Mouse (Mus musculus) spleen, adult 2 months (tissue): Measurements from ENCODE around the gene Tnik.

Experiments
- CTCF ChIP-seq: fragments of 200-500 bp; IDR thresholded peaks from 2 replicates; pipeline ENCODE4 v1.5.1; 2011; ENCODE audit warnings: mild to moderate bottlenecking, inconsistent platforms; ENCODE audit not compliant: insufficient read depth, insufficient read length, insufficient replicate concordance; ENCODE audit errors: extremely low read depth
- POLR2A ChIP-seq: fragments of 200-500 bp; IDR thresholded peaks from 2 replicates; pipeline ENCODE4 v1.6.1; 2011; ENCODE audit warnings: low read depth, low read length, inconsistent platforms

DNA sequence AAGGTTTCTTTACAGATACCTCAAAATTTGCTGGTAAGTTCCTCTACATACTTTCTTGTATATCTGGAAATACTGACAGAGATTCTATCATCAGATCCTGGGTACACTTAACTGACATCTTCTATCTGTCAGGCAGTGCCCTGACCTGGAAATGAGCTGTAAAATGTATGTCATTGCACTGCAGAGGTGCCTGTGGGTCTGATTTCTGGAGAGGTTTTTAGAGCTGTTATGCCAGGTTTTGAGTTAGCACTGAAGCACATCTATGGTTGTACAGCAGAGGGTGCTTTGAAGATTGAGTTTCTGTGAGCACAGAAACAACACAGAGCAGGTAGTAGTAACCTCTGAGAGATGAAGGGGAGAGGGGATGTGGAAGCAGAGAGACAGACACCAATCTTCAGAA, 129.5 kb downstream of the Tnik start:
- TF ChIP-seq CTCF (no peak), POLR2A (no peak)
